Mouse (Mus musculus): ENCODE measurements around the gene Hmbs.
"Not testable (repeated sequence)": the region's sequence is repeated elsewhere in the genome, so short reads cannot be mapped to it uniquely, and the experiment has no call there.

The Hmbs gene

DNA sequence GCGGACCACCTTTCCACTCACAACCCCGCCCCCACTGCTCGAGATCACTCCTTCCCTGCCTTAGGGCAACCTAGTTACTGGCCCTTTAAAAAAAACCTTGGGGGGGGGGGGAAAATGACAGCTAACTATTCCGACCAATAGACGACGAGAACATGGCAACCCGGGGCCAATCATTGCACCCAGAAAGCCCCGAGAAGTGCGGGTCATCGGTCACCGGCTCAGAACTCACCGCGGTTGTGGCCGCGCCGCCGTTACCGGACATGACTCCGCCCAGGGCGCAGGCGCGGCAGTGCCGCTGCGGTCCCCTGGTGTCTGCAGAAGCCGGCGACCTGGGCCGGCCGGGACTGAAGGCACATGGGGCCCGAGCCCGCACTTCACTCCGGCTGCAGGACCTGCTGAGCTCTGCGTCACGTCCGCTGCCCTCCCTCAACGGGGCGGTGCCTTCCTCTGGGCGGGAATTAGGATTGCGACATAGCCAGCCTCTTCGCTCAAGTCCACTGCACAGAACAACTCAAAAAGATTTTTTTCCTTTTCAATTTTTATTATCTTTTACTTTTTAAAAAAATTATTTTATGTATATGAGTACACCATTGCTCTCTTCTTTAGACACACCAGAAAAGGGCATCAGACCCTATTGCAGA is at the start of gene Hmbs:
TSS of gene Hmbs (minus strand) at position 448 of the 641 bp plus-strand sequence.
- DNase-seq, result peak; percentile 87

DNA sequence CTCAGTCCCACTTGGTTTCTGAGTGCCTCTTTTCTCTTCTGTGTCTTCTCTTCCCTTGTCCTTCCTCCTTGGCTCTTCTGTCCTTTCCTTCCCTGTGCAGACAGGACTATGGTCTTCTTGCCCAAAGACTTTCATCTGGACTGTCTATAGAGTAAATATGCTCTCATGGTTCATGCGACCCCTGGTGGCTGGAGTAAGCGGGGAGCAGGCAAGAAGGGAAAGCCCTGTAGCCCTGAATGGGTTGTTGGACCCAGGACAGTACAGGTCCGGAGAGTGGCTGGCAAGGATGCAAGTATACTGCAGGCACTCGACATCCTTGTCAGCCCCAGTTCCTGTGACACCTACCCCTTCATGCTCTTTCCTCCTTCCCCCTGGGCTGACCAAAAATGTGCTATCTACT is 47.4 kb upstream of the Hmbs start:
- DNase-seq, result peak; percentile 69

- peak; percentile 73 for DNase-seq
Observed at GRCm38 (mm10) chr9:44389273-44389672, 45.2 kb upstream of the Hmbs start.

GRCm38 (mm10) chr9:44387221-44387620 is 43.2 kb upstream of the Hmbs start:
- DNase-seq, result peak; percentile 11

GRCm38 (mm10) chr9:44384596-44384995 is 40.6 kb upstream of the Hmbs start:
- DNase-seq, result no peak

DNA sequence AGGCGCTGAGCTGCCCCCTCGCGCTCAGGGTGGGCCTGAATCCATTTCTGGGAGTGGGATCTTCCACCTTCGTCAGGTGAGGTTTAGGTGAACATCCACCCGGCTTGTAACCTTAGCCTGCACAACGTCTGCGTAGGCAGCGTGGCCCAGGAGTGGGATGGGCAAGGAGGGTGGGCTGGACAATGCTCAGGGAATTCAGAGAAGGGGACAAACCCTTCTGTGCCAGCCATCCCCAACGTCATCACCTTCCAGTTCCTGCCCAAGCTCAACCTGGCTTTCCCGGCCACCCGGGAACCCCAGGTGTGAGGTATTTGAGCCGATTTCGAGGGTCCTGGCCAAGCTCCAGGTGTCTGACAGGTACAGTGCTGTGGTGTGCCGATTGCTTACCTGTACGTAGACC is 35.8 kb upstream of the Hmbs start:
- peak; percentile 76 for DNase-seq

GRCm38 (mm10) chr9:44379054-44379834 is 35.2 kb upstream of the Hmbs start, which contains the start of gene Hyou1:
Gene Hyou1 (plus strand): TSS chr9:44379490.
- DNase-seq, result peak; percentile 99

DNA sequence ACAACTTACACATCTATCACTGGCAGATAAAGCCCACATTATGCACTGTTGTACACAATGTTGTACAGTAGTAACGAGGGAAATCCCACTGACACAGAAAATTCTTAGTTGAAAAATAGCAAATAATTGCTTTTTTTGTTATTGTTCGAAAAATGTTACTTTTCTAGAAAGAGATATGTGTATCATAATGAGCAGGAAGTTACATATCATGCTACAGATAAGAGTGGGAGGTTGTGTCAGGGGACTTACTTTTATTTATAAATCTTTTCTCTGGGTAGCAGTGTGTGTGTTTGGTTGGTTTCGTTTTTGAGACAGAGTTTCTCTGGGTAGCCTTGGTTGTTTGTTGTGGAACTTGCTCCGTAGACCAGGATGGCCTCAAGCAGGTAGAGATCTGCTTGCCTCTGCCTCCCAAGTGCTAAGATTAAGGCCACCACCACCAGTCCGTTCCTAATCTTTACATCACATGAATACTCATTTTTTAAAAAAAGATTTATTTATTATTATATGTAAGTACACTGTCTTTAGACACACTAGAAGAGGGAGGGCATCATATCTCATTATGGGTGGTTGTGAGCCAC is 34.2 kb upstream of the Hmbs start:
- DNase-seq, result peak; percentile 20

DNA sequence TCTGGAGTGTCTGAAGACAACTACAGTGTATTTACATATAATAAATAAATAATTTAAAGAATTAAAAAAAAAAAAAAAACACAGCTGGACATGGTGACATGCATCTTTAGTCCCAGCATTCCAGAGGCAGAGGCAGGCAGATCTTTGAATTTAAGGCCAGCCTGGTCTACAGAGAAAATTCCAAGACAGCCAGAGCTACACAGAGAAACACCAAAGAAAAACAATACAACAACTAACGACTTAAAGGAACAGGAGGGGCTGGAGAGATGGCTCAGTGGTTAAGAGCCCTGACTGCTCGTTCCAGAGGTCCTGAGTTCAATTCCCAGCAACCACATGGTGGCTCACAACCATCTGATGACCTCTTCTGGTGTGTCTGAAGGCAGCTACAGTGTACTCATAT is 33.3 kb upstream of the Hmbs start:
- DNase-seq, result peak; percentile 9

DNA sequence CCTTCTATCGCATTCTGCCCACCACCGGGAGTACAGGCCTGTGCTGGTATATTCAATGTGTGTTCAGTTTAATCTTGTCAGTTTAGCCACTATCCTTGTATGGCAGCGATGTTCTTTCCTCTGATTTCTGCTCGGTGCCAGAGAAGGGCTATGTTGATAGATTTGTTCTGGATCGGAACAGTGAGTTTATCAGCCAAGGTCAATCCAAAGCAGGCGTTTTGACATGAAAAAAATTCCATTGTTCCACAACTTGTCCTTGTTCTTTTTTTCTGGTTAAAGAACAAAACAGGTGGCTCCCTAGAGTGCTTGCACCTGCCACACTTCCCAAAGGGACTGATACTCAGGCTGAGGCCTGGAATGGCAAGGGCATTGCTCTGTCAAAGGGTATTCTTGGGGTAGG is 32.1 kb upstream of the Hmbs start:
- no peak for DNase-seq

- DNase-seq, result no peak
Observed at GRCm38 (mm10) chr9:44373386-44373785, 29.4 kb upstream of the Hmbs start.

- no peak for DNase-seq
Observed at GRCm38 (mm10) chr9:44364480-44364879, 20.5 kb upstream of the Hmbs start.

- DNase-seq, result not testable (repeated sequence)
Observed at GRCm38 (mm10) chr9:44361931-44362330, 17.9 kb upstream of the Hmbs start.

DNA sequence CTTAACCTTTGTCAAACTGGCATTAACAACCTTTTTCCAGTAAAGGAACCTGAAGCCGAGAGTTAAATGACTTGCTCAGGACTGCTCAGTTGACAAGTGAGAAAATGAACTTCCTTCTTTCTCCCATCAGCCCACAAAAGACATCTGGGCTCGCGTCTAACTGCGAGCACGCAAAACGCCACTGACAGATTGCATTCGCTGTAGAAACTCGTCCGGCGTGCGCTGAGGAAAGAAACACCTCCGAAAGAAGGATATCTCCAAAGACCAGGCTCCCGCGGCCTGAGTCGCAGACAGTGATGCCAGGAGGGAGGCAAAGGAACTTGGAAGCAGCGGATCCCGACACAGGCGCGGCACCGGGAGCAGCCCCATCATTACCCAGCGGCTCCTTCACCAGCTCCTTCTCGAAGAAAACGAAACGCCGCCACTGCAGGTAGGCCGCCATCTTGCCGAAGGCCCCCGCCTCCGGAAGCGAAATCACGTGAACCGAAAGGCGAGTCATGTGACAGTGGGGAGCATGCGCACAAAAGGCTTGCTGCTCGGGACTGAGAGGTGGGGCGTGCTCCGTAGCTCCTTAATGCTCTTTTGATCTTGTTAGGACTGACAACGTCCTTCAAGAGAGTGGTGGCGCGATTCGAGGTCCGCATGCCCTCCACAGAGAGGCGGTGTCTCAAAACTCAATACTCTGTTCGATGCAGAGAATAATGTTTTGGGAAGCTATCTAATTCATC is 17.3 kb upstream of the Hmbs start, which contains the start of gene Vps11:
TSS of gene Vps11 (minus strand) at position 481 of the 728 bp plus-strand sequence.
- DNase-seq, result peak; percentile 94

- no peak for DNase-seq
Observed at GRCm38 (mm10) chr9:44357207-44357606, 13.2 kb upstream of the Hmbs start.

DNA sequence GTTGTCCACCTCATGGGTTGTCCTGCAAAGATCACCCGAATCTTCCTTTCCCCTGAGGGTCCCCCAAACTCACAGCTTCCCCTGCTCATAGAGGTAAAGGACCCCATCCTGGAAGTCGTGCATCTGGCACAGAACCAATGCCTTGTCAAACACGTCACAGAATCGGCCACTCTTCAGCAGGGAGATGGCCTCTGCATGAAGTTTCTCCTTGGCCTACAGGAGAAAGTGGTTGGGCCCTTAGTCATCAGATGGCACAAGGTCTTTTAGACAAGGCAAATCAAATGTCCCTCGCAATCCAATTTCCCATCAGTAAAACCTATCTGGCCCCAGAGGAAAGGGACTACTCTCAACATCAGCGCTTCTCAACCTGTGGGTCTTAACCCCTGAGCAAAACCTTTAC is 9.1 kb upstream of the Hmbs start:
- DNase-seq, result no peak

GRCm38 (mm10) chr9:44352337-44352736 is 8.3 kb upstream of the Hmbs start:
- no peak for DNase-seq

GRCm38 (mm10) chr9:44351396-44351795 is 7.4 kb upstream of the Hmbs start:
- no peak for DNase-seq

DNA sequence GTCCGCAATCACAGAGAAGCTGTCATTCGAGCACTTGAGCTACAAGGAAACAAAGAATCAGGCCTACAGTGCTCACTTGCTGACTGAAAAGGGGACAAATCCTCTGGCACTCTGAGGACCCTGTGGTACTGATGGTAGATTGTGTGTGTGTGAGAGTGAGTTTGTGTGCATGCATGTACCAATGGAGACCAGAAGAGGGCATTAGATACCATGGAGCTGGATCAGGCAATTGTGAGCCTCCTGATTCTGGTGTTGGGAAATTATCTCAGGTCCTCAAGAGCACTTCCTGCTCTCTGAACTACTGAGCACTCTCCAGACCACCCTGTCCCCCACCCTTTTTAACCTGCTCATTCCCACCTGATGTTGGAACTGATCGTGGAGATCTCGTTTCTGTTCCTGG is 4.5 kb upstream of the Hmbs start:
- no peak for DNase-seq

DNA sequence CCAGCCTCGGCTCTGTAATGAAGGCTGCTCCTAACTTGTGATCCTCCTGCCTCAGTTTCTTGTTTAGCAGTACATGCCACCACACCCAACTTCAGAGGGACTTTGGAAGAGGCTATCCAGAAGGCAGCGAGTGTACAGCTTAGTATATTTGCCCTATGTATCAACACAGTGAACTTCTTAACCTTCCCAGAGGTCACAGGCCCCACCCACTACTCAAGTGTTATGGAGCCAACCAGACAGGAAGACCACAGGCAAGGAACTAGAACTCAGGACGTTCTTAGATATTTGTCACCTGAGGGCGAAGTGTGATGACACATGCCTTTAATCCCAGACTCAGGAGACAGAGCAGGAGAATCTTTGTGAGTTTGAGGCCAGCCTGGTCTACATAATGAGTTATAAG is 3.6 kb upstream of the Hmbs start:
- DNase-seq, result no peak

GRCm38 (mm10) chr9:44347166-44347565 is 3.1 kb upstream of the Hmbs start:
- no peak for DNase-seq

DNA sequence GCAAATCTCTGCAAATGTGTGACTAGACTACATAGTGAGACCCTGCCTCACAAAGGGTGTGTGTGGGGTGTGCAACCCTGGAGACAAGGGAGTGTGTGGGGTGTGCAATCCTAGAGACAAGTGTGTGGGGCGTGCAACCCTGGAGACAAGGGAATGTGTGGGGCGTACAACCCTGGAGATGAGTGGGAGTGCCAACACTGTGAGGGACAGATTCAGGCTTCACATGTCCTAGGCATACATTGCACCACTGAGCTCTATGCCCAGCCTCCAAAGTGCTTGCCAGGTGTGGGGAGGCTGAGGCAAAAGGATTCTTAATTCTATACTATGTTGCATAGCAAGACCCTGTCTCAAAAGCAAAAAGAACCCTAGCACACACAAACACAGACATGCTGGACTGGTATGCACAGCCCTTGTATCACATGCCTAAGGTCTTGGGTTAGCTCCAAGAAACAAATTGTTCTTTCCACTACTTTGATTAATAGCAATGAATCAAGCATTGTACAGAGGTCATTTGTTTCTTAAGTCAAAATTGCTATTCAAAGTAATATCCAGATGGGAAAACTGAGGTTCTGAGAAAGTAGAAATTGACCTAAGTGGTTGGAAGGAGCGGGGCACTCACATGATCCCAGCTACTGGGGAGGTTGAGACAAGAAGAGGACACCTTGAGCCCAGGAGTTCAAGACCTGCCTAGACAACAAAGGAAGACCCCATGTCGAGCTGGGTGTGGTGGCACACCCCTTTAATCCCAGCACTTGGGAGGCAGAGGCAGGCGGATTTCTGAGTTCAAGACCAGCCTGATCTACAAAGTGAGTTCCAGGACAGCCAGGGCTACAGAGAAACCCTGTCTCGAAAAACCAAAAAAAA is 1.8 kb upstream of the Hmbs start:
- DNase-seq, result no peak
